14 mouse cellular contexts compared by ENCODE assay signal in the genomic region with DNA sequence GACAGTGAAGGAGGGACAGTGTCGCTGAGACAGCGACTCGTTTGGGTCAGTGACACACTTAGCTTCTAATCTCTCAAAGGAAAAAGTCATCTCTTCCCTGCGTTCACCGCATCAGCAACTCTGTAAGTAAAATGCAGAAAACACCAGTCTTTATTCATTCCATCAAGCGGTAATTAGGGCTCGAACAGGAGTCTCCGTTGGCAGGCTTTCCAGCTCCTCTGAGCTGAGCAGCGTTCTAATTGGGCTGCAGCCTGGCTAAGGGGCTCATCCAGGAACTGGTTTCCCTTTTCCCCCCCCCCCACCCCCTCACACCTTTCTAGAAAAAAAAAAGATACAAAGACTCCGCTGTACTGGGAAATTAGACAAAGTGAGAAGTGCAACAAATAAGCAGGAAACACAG.
"Had no signal": no experiment of that assay in that cellular context is flagged by ENCODE, and none has a peak within 500 bp of the region (broad histone marks: within the 10 kb centered on the region; RNA-seq: fewer than 3 reads in every experiment).

No protein-coding gene starts in this region.

- DNase-seq: kidney, adult 9 months; kidney, postnatal 36 days; layer of hippocampus, adult 9-11 months; layer of hippocampus, postnatal 36 days; lung, adult 18-20 months; right cerebral cortex, adult 18-20 months; right cerebral cortex, postnatal 25 days; thymus, postnatal 4 days had no signal

- H3K9ac ChIP-seq: limb, embryonic 12.5 days; liver, embryonic 14.5 days; midbrain, embryonic 12.5 days; neural tube, embryonic 13.5 days had no signal

- H3K36me3 ChIP-seq: limb, embryonic 12.5 days; midbrain, embryonic 12.5 days; neural tube, embryonic 13.5 days had no signal

- H3K4me3 ChIP-seq: limb, embryonic 12.5 days; midbrain, embryonic 12.5 days; neural tube, embryonic 13.5 days had no signal

- H3K9me3 ChIP-seq: limb, embryonic 12.5 days; midbrain, embryonic 12.5 days; neural tube, embryonic 13.5 days had no signal

- H3K4me2 ChIP-seq: limb, embryonic 12.5 days; midbrain, embryonic 12.5 days; neural tube, embryonic 13.5 days had no signal

- H3K27ac ChIP-seq: kidney, postnatal 0 days; limb, embryonic 12.5 days; liver, embryonic 14.5 days; midbrain, embryonic 12.5 days; neural tube, embryonic 13.5 days; stomach, postnatal 0 days had no signal
